Mouse (Mus musculus) spleen, adult 2 months (tissue): ENCODE measurements around the gene Bmpr1b.

ENCODE experiments used
- CTCF ChIP-seq: fragments of 200-500 bp; IDR thresholded peaks from 2 replicates; pipeline ENCODE4 v1.5.1; 2011; ENCODE audit warnings: mild to moderate bottlenecking, inconsistent platforms; ENCODE audit not compliant: insufficient read depth, insufficient read length, insufficient replicate concordance; ENCODE audit errors: extremely low read depth
- POLR2A ChIP-seq: fragments of 200-500 bp; IDR thresholded peaks from 2 replicates; pipeline ENCODE4 v1.6.1; 2011; ENCODE audit warnings: low read depth, low read length, inconsistent platforms

GRCm38 (mm10) chr3:141850141-141850540, 319.1 kb downstream of the Bmpr1b start:
- TF ChIP-seq POLR2A, result no peak
- no peak for TF ChIP-seq CTCF
